Mouse (Mus musculus): Measurements from ENCODE around the gene Rffl. TPM values are rescaled to one million over a fixed set of nuclear protein-coding genes. Genes with fewer than 3 reads are reported as not detected.
A peak's percentile ranks its signal among the peaks of the same experiment; 100 is the strongest.

Gene Rffl
- total and polyA plus RNA-seq, 2 experiments from 2014 or later = 2.8 to 4.3 TPM

- Histone ChIP-seq H3K9ac (no peak overlapping the region), H3K9me3 (ENCODE audit: low read length) (no peaks in the 10 kb centered on the region), H3K27ac (ENCODE audit: low read depth, low read length) (no peak overlapping the region), H3K4me2 (ENCODE audit: low read depth) (no peak overlapping the region), H3K4me3 (ENCODE audit: low read depth, low read length) (no peak overlapping the region), H3K27me3 (ENCODE audit: insufficient read depth, low read length) (no peaks in the 10 kb centered on the region), H3K4me1 (ENCODE audit: insufficient read depth) (no peaks in the 10 kb centered on the region), H3K36me3 (ENCODE audit: insufficient read depth) (peaks cover 6% of the 10 kb centered on the region; the same call in 1 of the 2 replicates)
- WGBS = 94% methylated on average over 5 of the region's 5 CpGs
- no peak for ATAC-seq
- no peak for TF ChIP-seq CTCF (IDR thresholded peaks at IDR 0.05; ENCODE audit: low read depth)
- DNase-seq = no peak
These were observed 4.6 kb upstream of the Rffl start for GRCm38 (mm10) chr11:82875631-82876030.

GRCm38 (mm10) chr11:82874924-82875323 lies 3.9 kb upstream of the Rffl start:
- H3K27ac ChIP-seq (ENCODE audit: low read depth, low read length) = no peak overlapping the region
- 72% methylated on average over 5 of the region's 5 CpGs for WGBS
- no peaks in the 10 kb centered on the region for H3K27me3 ChIP-seq (ENCODE audit: insufficient read depth, low read length)
- H3K9ac ChIP-seq = no peak overlapping the region
- H3K4me2 ChIP-seq (ENCODE audit: low read depth) = no peak overlapping the region
- no peak for ATAC-seq
- H3K36me3 ChIP-seq (ENCODE audit: insufficient read depth) = peaks cover 6% of the 10 kb centered on the region; the same call in 1 of the 2 replicates
- H3K9me3 ChIP-seq (ENCODE audit: low read length) = no peaks in the 10 kb centered on the region
- no peaks in the 10 kb centered on the region for H3K4me1 ChIP-seq (ENCODE audit: insufficient read depth)
- no peak for TF ChIP-seq CTCF (IDR thresholded peaks at IDR 0.05; ENCODE audit: low read depth)
- no peak overlapping the region for H3K4me3 ChIP-seq (ENCODE audit: low read depth, low read length)
- no peak for DNase-seq

- no peak for TF ChIP-seq CTCF (IDR thresholded peaks at IDR 0.05; ENCODE audit: low read depth)
- WGBS = 4% methylated on average over 36 of the region's 36 CpGs
- ATAC-seq (peak; percentile 21; the same call in 1 of the 2 replicates), DNase-seq (peak; percentile 43)
- Histone ChIP-seq H3K36me3 (ENCODE audit: insufficient read depth) (no peaks in the 10 kb centered on the region), H3K27ac (ENCODE audit: low read depth, low read length) (peak overlapping the region; percentile 54; the same call in 1 of the 2 replicates), H3K9ac (peak overlapping the region; percentile 70), H3K4me3 (ENCODE audit: low read depth, low read length) (peak overlapping the region; percentile 72), H3K4me2 (ENCODE audit: low read depth) (peak overlapping the region; percentile 79), H3K4me1 (ENCODE audit: insufficient read depth) (0 out of 2 replicates have a peak, but pooled peaks cover 4% of the 10 kb centered on the region), H3K27me3 (ENCODE audit: insufficient read depth, low read length) (no peaks in the 10 kb centered on the region), H3K9me3 (ENCODE audit: low read length) (no peaks in the 10 kb centered on the region)
These were observed 608 bp downstream of the Rffl start for GRCm38 (mm10) chr11:82870173-82871030.

- H3K4me3 ChIP-seq (ENCODE audit: low read depth, low read length) = 0 out of 2 replicates have a peak overlapping the region, but pooled peaks have one; percentile 72
- H3K9ac ChIP-seq = no peak overlapping the region
- no peak for TF ChIP-seq CTCF (IDR thresholded peaks at IDR 0.05; ENCODE audit: low read depth)
- H3K27me3 ChIP-seq (ENCODE audit: insufficient read depth, low read length) = no peaks in the 10 kb centered on the region
- no peak overlapping the region for H3K27ac ChIP-seq (ENCODE audit: low read depth, low read length)
- H3K4me1 ChIP-seq (ENCODE audit: insufficient read depth) = 0 out of 2 replicates have a peak, but pooled peaks cover 4% of the 10 kb centered on the region
- no peak for DNase-seq
- WGBS = 70% methylated on average over 9 of the region's 9 CpGs
- H3K4me2 ChIP-seq (ENCODE audit: low read depth) = peak overlapping the region; percentile 79
- no peaks in the 10 kb centered on the region for H3K9me3 ChIP-seq (ENCODE audit: low read length)
- no peaks in the 10 kb centered on the region for H3K36me3 ChIP-seq (ENCODE audit: insufficient read depth)
- ATAC-seq = no peak
These were observed 1.4 kb downstream of the Rffl start for GRCm38 (mm10) chr11:82869506-82870172.

- Histone ChIP-seq H3K27me3 (ENCODE audit: insufficient read depth, low read length) (no peaks in the 10 kb centered on the region), H3K9me3 (ENCODE audit: low read length) (no peaks in the 10 kb centered on the region), H3K9ac (no peak overlapping the region), H3K27ac (ENCODE audit: low read depth, low read length) (no peak overlapping the region), H3K36me3 (ENCODE audit: insufficient read depth) (no peaks in the 10 kb centered on the region), H3K4me3 (ENCODE audit: low read depth, low read length) (no peak overlapping the region), H3K4me1 (ENCODE audit: insufficient read depth) (0 out of 2 replicates have a peak, but pooled peaks cover 7% of the 10 kb centered on the region), H3K4me2 (ENCODE audit: low read depth) (no peak overlapping the region)
- no peak for ATAC-seq
- WGBS = 46% methylated on average over 5 of the region's 5 CpGs
- TF ChIP-seq CTCF (IDR thresholded peaks at IDR 0.05; ENCODE audit: low read depth) = no peak
- no peak for DNase-seq
These were observed 3.1 kb downstream of the Rffl start for GRCm38 (mm10) chr11:82867956-82868355.

- no peak for TF ChIP-seq CTCF (IDR thresholded peaks at IDR 0.05; ENCODE audit: low read depth)
- Histone ChIP-seq H3K4me2 (ENCODE audit: low read depth) (no peak overlapping the region), H3K36me3 (ENCODE audit: insufficient read depth) (no peaks in the 10 kb centered on the region), H3K4me1 (ENCODE audit: insufficient read depth) (0 out of 2 replicates have a peak, but pooled peaks cover 9% of the 10 kb centered on the region), H3K9me3 (ENCODE audit: low read length) (no peaks in the 10 kb centered on the region), H3K27me3 (ENCODE audit: insufficient read depth, low read length) (no peaks in the 10 kb centered on the region), H3K4me3 (ENCODE audit: low read depth, low read length) (no peak overlapping the region), H3K27ac (ENCODE audit: low read depth, low read length) (no peak overlapping the region), H3K9ac (no peak overlapping the region)
- WGBS = 31% methylated on average over 7 of the region's 7 CpGs
- no peak for ATAC-seq
- DNase-seq = no peak
These were observed 4.0 kb downstream of the Rffl start for GRCm38 (mm10) chr11:82866850-82867564.

Data from forebrain, postnatal 0 days (tissue).